Mouse (Mus musculus): Measurements from ENCODE around the gene Bpifb9a.
"Not testable (repeated sequence)": the region's sequence is repeated elsewhere in the genome, so short reads cannot be mapped to it uniquely, and the experiment has no call there.

The Bpifb9a gene

GRCm38 (mm10) chr2:154313771-154314170 lies 56.1 kb downstream of the Bpifb9a start:
- DNase-seq: not testable (repeated sequence)

Data from spleen, adult 18-20 months (tissue).